Mouse (Mus musculus) midbrain, embryonic 12.5 days (tissue): ENCODE measurements around the gene Olfr1507. TPM values are rescaled to one million over a fixed set of nuclear protein-coding genes. Genes with fewer than 3 reads are reported as not detected.

Source experiments
- ATAC-seq: fragments of 200-750 bp; cut with Nextera tagmentation; 2 replicates; pipeline ENCODE4 v1.8.0; 2017; ENCODE audit warnings: low read depth, moderate TSS enrichment, moderate library complexity; ENCODE audit not compliant: low FRiP score
- H3K27ac ChIP-seq: fragments of 300-500 bp; sonication (generic); replicated peaks from 2 replicates; pipeline ENCODE4 v1.5.1; 2016; ENCODE audit warnings: mild to moderate bottlenecking
- H3K27me3 ChIP-seq: fragments of 300-500 bp; sonication (generic); 2 replicates; pipeline ENCODE4 v1.6.1; 2016; ENCODE audit warnings: mild to moderate bottlenecking
- H3K36me3 ChIP-seq: fragments of 300-500 bp; sonication (generic); 2 replicates; pipeline ENCODE4 v1.6.1; 2016
- H3K4me1 ChIP-seq: fragments of 300-500 bp; sonication (generic); 2 replicates; pipeline ENCODE4 v1.6.1; 2016
- H3K4me2 ChIP-seq: fragments of 300-500 bp; sonication (generic); replicated peaks from 2 replicates; pipeline ENCODE4 v1.6.1; 2016; ENCODE audit warnings: mild to moderate bottlenecking, moderate library complexity
- H3K4me3 ChIP-seq: fragments of 300-500 bp; sonication (generic); 2 replicates; pipeline ENCODE4 v1.5.1; 2016; ENCODE audit warnings: mild to moderate bottlenecking
- H3K9ac ChIP-seq: fragments of 300-500 bp; sonication (generic); replicated peaks from 2 replicates; pipeline ENCODE4 v1.6.1; 2016; ENCODE audit warnings: mild to moderate bottlenecking, moderate library complexity
- H3K9me3 ChIP-seq: fragments of 300-500 bp; sonication (generic); 2 replicates; pipeline ENCODE4 v1.6.1; 2016; ENCODE audit warnings: mild to moderate bottlenecking
- WGBS: fragments of 180-500 bp; shearing (Covaris S2); methylation state at CpG from one replicate; pipeline ENCODE4 v1.1.7; 2016; 5-methylcytosine and 5-hydroxymethylcytosine counted together
- polyA plus RNA-seq: library from polyadenylated mRNA; unstranded; fragments of >200 nt; fragmentation: Nextera tagmentation; extraction: Ambion mirVana; gene quantifications from 2 replicates; pipeline ENCODE4 v1.2.1, GENCODE M21; 2016

Olfr1507 gene
- not detected in 2 replicates for polyA plus RNA-seq

GRCm38 (mm10) chr14:52495516-52495915 is at the start of gene Olfr1507:
Gene Olfr1507, minus strand, starts transcription at chr14:52495749.
- Histone ChIP-seq H3K9me3 (0 out of 2 replicates have a peak, but pooled peaks cover 2% of the 10 kb centered on the region), H3K4me1 (no peaks in the 10 kb centered on the region), H3K9ac (no peak within 1 kb of the TSS), H3K4me3 (no peak within 1 kb of the TSS), H3K4me2 (no peak within 1 kb of the TSS), H3K36me3 (no peaks in the 10 kb centered on the region), H3K27ac (no peak within 1 kb of the TSS), H3K27me3 (no peaks in the 10 kb centered on the region)
- 83% methylated on average over 4 of the region's 4 CpGs for WGBS
- ATAC-seq, result no peak

DNA sequence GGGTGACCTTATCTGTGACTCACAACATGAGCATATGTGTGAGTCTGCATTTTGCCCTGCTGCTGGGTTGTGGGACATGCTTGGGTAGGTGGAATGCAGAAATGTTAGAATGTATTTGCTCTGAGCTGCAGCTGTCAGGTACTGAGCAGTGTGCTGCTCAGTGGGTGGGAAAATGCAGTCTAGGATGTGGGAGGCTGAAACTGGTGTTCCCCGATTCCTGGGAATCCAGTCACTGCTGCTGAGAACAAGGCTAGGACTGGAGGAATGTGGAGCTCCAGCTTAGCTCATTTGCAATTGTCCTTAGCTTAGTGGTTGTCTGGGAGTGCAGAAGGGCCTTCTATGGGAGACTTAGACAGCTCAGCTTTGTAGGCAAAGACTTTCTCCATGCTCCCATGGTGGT is 37.8 kb upstream of the Olfr1507 start:
- Histone ChIP-seq H3K4me1 (no peaks in the 10 kb centered on the region), H3K4me2 (no peak overlapping the region), H3K9me3 (peaks cover 6% of the 10 kb centered on the region; the same call in 1 of the 2 replicates), H3K4me3 (no peak overlapping the region), H3K27me3 (no peaks in the 10 kb centered on the region), H3K27ac (no peak overlapping the region), H3K9ac (no peak overlapping the region), H3K36me3 (no peaks in the 10 kb centered on the region)
- ATAC-seq, result no peak
- WGBS, result 68% methylated on average over 1 of the region's 1 CpGs

GRCm38 (mm10) chr14:52524952-52525351 is 29.4 kb upstream of the Olfr1507 start:
- Histone ChIP-seq H3K4me2 (no peak overlapping the region), H3K4me1 (no peaks in the 10 kb centered on the region), H3K27me3 (no peaks in the 10 kb centered on the region), H3K9ac (no peak overlapping the region), H3K36me3 (no peaks in the 10 kb centered on the region), H3K4me3 (no peak overlapping the region), H3K9me3 (no peaks in the 10 kb centered on the region), H3K27ac (no peak overlapping the region)
- WGBS, result 100% methylated on average over 1 of the region's 1 CpGs
- no peak for ATAC-seq

DNA sequence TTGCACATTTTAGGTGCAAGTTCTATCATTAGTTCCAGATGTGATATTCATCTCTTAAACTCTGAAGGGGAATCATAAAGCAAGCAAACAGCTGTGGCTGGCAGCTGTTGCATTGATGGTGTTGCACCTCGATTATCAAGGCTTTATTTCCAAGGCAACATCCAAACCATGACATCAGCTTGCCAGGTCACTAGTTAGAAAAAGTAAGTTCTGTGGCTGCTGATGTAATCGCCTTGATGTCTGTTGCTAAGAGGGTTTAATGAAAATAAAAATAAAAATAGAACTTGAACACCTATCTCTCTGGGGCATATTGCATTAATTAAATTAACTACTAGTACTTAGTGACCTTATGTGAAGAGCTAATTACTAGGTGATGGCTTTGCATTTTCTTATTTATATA is 28.2 kb downstream of the Olfr1507 start, which contains the start of gene Olfr1508:
Gene Olfr1508 (minus strand): TSS at position 101 of the 400 bp plus-strand sequence.
- no peaks in the 10 kb centered on the region for H3K27me3 ChIP-seq
- ATAC-seq, result no peak
- H3K4me1 ChIP-seq, result no peaks in the 10 kb centered on the region
- no peaks in the 10 kb centered on the region for H3K36me3 ChIP-seq
- no peak within 1 kb of the TSS for H3K9ac ChIP-seq
- 81% methylated on average over 2 of the region's 2 CpGs for WGBS
- H3K4me2 ChIP-seq, result no peak within 1 kb of the TSS
- no peaks in the 10 kb centered on the region for H3K9me3 ChIP-seq
- no peak within 1 kb of the TSS for H3K27ac ChIP-seq
- H3K4me3 ChIP-seq, result no peak within 1 kb of the TSS

DNA sequence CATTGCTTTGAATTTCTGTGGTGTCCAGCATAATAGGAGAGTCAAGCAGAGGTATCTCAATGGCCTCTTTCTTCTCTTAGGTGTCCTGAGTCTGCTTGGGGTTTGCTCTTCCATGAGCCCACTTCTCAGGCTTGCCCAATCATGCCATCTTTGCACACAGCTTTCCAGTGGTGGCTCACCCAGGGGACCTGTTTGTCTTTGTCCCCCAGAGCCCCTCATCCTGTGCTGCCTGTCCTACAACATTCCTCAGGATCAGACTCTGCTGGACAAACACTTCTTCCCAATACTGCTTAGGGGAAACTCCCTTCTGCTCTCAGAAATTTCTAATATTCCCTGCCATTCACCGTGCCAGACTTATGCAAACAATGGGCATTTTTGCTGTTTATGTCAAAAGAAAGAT is 29.8 kb downstream of the Olfr1507 start:
- Histone ChIP-seq H3K9ac (no peak overlapping the region), H3K4me3 (no peak overlapping the region), H3K27me3 (no peaks in the 10 kb centered on the region), H3K36me3 (no peaks in the 10 kb centered on the region), H3K4me2 (no peak overlapping the region), H3K27ac (no peak overlapping the region), H3K4me1 (no peaks in the 10 kb centered on the region), H3K9me3 (no peaks in the 10 kb centered on the region)
- WGBS, result 83% methylated on average over 1 of the region's 1 CpGs
- ATAC-seq, result no peak

DNA sequence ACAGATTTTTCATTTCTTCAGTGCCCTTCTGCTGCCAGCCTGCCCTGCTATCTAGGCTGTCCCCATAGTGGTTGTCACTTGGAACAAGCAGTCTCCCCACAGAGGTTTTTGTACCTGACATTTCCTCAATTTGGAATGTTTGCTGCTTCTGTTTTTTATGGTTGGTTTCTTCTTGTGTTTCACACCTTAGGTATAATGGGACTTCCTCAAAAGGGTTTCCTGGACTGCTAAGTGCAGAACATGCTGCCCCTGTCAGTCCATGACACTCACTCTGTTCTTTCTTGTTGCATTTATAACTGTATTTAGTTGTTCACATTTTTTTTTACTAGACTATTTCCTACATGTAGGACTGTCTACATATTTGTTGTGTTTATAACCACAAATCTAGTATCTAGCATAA is 33.6 kb downstream of the Olfr1507 start:
- Histone ChIP-seq H3K27me3 (no peaks in the 10 kb centered on the region), H3K4me3 (no peak overlapping the region), H3K9me3 (no peaks in the 10 kb centered on the region), H3K36me3 (no peaks in the 10 kb centered on the region), H3K9ac (no peak overlapping the region), H3K27ac (no peak overlapping the region), H3K4me2 (no peak overlapping the region), H3K4me1 (no peaks in the 10 kb centered on the region)
- ATAC-seq, result no peak

DNA sequence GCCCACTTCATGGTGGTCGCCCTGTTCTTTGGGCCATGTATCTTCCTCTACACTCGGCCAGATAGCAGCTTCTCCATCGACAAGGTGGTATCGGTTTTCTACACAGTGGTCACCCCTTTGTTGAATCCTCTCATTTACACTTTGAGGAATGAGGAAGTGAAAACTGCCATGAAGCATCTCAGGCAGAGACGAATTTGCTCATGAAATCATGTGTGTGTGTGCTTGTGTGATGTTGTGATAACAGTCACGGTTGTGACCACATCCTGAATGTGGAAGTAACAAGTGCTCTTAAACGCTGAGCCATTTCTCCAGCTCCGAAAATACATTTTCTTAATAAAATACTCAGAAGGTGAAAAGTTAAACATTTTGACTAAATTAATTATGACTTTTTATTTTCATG is 44.4 kb downstream of the Olfr1507 start:
- H3K9me3 ChIP-seq, result no peaks in the 10 kb centered on the region
- no peaks in the 10 kb centered on the region for H3K36me3 ChIP-seq
- no peak overlapping the region for H3K4me3 ChIP-seq
- no peaks in the 10 kb centered on the region for H3K4me1 ChIP-seq
- no peak for ATAC-seq
- H3K27me3 ChIP-seq, result no peaks in the 10 kb centered on the region
- no peak overlapping the region for H3K9ac ChIP-seq
- H3K27ac ChIP-seq, result no peak overlapping the region
- no peak overlapping the region for H3K4me2 ChIP-seq
- WGBS, result 85% methylated on average over 8 of the region's 8 CpGs

DNA sequence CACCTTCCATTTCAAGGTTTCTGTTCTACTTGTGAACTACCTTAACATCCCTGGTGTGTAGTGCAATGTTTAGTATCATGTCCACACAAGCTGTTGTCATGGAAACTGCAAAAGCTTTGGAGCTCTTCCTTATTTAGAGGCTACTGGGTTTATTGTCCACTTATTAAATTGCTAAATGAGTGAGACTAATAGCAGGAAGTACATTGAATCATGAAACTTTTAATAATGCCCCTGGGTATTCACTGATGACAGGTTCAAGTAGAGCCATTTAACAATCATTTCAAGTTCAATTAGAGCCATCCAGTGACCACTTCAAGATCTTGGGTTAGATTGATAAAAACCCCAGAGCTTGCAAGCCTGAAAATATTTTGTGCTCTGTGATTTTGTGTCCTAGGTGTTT is 52.9 kb downstream of the Olfr1507 start, which contains the start of gene Olfr1509:
Gene Olfr1509 (plus strand): TSS at position 301 of the 400 bp plus-strand sequence.
- Histone ChIP-seq H3K27ac (no peak within 1 kb of the TSS), H3K36me3 (no peaks in the 10 kb centered on the region), H3K4me3 (no peak within 1 kb of the TSS), H3K27me3 (no peaks in the 10 kb centered on the region), H3K9ac (no peak within 1 kb of the TSS), H3K4me1 (no peaks in the 10 kb centered on the region), H3K9me3 (no peaks in the 10 kb centered on the region), H3K4me2 (no peak within 1 kb of the TSS)
- ATAC-seq, result no peak

Other genes starting within 250 kb of the Olfr1507 start
- 62.1 and 62.5 TPM in 2 replicates for gene Chd8, start 238.0 kb downstream of the Olfr1507 start, polyA plus RNA-seq
- 53.0 and 54.2 TPM in 2 replicates for gene Tox4, start 216.6 kb downstream of the Olfr1507 start, polyA plus RNA-seq
- 38.5 and 45.8 TPM in 2 replicates for gene Rab2b, start 216.2 kb downstream of the Olfr1507 start, polyA plus RNA-seq
- 58.8 and 62.1 TPM in 2 replicates for gene Mettl3, start 190.6 kb downstream of the Olfr1507 start, polyA plus RNA-seq
- 70.3 and 77.6 TPM in 2 replicates for gene Sall2, start 167.0 kb downstream of the Olfr1507 start, polyA plus RNA-seq
- not detected in 2 replicates for gene Olfr1513, start 139.3 kb downstream of the Olfr1507 start, polyA plus RNA-seq
- not detected in 2 replicates for gene Olfr1512, start 116.6 kb downstream of the Olfr1507 start, polyA plus RNA-seq
- gene Olfr1511, start 98.4 kb downstream of the Olfr1507 start, polyA plus RNA-seq, result 0.15 TPM in 1 of 2 replicates, not detected in the other
- gene Olfr1510, start 81.4 kb downstream of the Olfr1507 start, polyA plus RNA-seq, result not detected in 2 replicates
- not detected in 2 replicates for gene Olfr1509, start 52.8 kb downstream of the Olfr1507 start, polyA plus RNA-seq
- gene Olfr1508, start 28.3 kb downstream of the Olfr1507 start, polyA plus RNA-seq, result not detected in 2 replicates